Mouse (Mus musculus) liver, embryonic 12.5 days (tissue): ENCODE data around the gene Rpp25l. TPM values are rescaled to one million over a fixed set of nuclear protein-coding genes. Genes with fewer than 3 reads are reported as not detected.

ENCODE experiments used
- ATAC-seq: fragments of 200-750 bp; cut with Nextera tagmentation; 2 replicates; pipeline ENCODE4 v1.8.0; 2017; ENCODE audit warnings: moderate number of reproducible peaks, mild to moderate bottlenecking, moderate library complexity
- H3K27ac ChIP-seq: fragments of 300-500 bp; sonication (generic); 2 replicates; pipeline ENCODE4 v1.5.1; 2016; ENCODE audit warnings: mild to moderate bottlenecking
- H3K27me3 ChIP-seq: fragments of 300-500 bp; sonication (generic); replicated peaks from 2 replicates; pipeline ENCODE4 v1.6.1; 2016; ENCODE audit warnings: mild to moderate bottlenecking, moderate library complexity
- H3K36me3 ChIP-seq: fragments of 300-500 bp; sonication (generic); 2 replicates; pipeline ENCODE4 v1.6.1; 2016; ENCODE audit warnings: mild to moderate bottlenecking, moderate library complexity
- H3K4me1 ChIP-seq: fragments of 300-500 bp; sonication (generic); 2 replicates; pipeline ENCODE4 v1.6.1; 2016
- H3K4me2 ChIP-seq: fragments of 300-500 bp; sonication (generic); 2 replicates; pipeline ENCODE4 v1.6.1; 2016; ENCODE audit warnings: mild to moderate bottlenecking, moderate library complexity
- H3K4me3 ChIP-seq: fragments of 300-500 bp; sonication (generic); 2 replicates; pipeline ENCODE4 v1.5.1; 2016; ENCODE audit warnings: mild to moderate bottlenecking, moderate library complexity
- H3K9ac ChIP-seq: fragments of 300-500 bp; sonication (generic); 2 replicates; pipeline ENCODE4 v1.6.1; 2016; ENCODE audit warnings: mild to moderate bottlenecking, moderate library complexity
- H3K9me3 ChIP-seq: fragments of 300-500 bp; sonication (generic); replicated peaks from 2 replicates; pipeline ENCODE4 v1.6.1; 2016; ENCODE audit warnings: mild to moderate bottlenecking, moderate library complexity
- WGBS: fragments of 180-500 bp; shearing (Covaris S2); methylation state at CpG from one replicate; pipeline ENCODE4 v1.1.7; 2016; ENCODE audit not compliant: insufficient replicate concordance; 5-methylcytosine and 5-hydroxymethylcytosine counted together
- polyA plus RNA-seq: library from polyadenylated mRNA; unstranded; fragments of >200 nt; fragmentation: Nextera tagmentation; extraction: Ambion mirVana; gene quantifications from 2 replicates; pipeline ENCODE4 v1.2.1, GENCODE M21; 2016

The Rpp25l gene
- polyA plus RNA-seq, 1 experiment from 2014 or later: 44.9 TPM

DNA sequence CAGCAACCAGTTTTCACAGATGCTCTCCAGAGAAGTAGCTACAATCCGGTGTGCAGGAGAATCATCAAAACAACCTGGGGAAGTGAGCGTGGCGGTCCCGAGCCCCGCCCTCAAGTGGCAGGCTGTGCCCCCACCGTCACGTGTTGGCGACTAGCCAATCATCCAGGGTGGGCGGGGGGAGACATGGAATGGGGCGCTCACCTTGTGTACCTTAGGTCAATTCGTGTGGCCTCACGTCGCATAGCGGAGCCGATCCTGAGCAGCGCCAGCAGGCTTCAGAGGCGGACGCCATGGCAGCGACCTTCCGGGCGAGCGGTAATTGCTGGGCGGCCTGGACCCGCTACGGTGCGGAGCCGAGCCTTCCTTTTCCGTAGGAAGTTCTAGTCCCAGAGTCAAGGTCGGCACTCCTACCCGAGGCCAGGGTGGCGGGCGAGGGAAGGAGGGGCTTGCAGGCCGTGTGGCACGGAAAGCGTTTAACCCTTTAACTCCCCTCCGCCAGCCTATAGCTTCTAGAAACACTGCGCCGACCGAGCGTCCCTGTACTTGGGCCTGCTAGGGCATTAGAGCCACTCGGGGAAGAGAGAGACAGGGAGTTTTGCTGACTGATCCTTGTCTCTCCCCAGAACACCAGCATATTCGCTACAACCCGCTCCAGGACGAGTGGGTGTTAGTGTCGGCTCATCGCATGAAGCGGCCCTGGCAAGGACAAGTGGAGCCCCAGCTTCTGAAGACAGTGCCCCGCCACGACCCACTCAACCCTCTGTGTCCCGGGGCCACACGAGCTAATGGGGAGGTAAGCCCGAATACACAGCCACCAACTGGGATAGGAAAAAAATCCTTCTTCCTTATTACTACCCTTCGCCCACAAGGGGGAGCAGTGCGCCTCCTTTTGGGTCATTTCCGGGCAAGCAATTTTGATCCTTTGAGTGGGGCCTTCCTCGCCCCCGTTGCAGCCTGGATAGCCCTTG lies 42.3 kb upstream of the Rpp25l start, which contains the start of gene Sigmar1:
Gene Sigmar1, minus strand, starts transcription at position 820 of the 968 bp plus-strand sequence.
- ATAC-seq: peak; percentile 83
- Histone ChIP-seq H3K9ac (peak within 1 kb of the TSS; percentile 80), H3K27ac (peak within 1 kb of the TSS; percentile 87), H3K36me3 (peaks cover 23% of the 10 kb centered on the region), H3K4me1 (peaks cover 29% of the 10 kb centered on the region), H3K4me3 (peak within 1 kb of the TSS; percentile 72), H3K4me2 (peak within 1 kb of the TSS; percentile 90), H3K27me3 (no peaks in the 10 kb centered on the region; the same call in none of the 2 replicates), H3K9me3 (no peaks in the 10 kb centered on the region)
- under 1% methylated on average over 57 of the region's 57 CpGs for WGBS

DNA sequence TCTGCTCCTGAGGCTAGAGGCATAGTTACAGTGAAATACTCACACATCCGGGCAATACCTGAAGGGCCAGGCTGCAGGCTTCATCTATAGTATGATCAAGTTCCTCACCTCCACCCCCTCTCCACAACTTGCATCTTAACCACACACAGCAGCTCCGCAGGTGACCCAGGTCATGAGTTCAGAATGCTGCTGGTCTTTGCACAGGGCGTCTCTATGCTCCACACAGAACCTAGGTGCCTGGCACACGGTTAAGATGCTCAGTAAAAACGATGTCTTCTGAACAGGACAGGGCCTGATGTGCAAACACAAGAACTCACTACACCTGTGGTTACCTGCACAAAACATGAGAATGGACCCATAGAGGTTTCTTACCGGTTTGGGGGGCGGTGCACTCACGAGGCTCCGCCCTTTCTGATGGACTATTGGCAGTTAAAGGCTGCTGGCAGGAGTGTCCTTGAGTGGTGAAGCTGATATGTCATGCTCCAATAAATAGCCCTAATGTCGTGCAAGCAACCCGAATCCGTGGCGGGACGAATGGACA lies 41.5 kb upstream of the Rpp25l start, which contains the start of gene Galt:
Gene Galt, plus strand, starts transcription at position 432 of the 541 bp plus-strand sequence.
- Histone ChIP-seq H3K4me1 (peaks cover 22% of the 10 kb centered on the region), H3K4me2 (peak within 1 kb of the TSS; percentile 90), H3K27ac (peak within 1 kb of the TSS; percentile 87), H3K27me3 (no peaks in the 10 kb centered on the region; the same call in none of the 2 replicates), H3K9me3 (no peaks in the 10 kb centered on the region), H3K9ac (peak within 1 kb of the TSS; percentile 80), H3K4me3 (peak within 1 kb of the TSS; percentile 72), H3K36me3 (peaks cover 23% of the 10 kb centered on the region)
- peak; percentile 73 for ATAC-seq
- WGBS: 15% methylated on average over 14 of the region's 14 CpGs

- WGBS: 69% methylated on average over 1 of the region's 1 CpGs
These were observed 31.7 kb upstream of the Rpp25l start for GRCm38 (mm10) chr4:41745021-41745420.

DNA sequence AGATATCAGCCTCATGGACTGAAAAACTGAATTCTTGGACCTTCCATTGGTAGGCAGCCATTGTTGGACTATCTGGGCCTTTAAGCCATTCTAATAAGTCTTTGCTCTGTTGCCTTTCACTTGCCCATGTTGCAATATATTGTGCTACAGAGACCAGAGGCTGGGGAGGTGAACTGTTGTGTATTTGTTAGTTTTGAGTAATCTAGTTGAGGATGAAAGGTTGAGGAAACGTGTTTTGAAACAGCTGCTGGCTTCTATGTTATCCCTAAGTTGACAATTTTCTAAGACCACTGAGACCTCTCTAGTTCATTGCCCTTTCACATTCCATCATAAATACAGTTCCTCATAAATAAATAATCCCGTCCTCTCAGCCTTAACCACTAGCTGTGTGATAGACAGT lies 30.8 kb upstream of the Rpp25l start:
- no peak overlapping the region for H3K9ac ChIP-seq
- H3K36me3 ChIP-seq: peaks cover 7% of the 10 kb centered on the region
- H3K27me3 ChIP-seq: no peaks in the 10 kb centered on the region
- H3K4me2 ChIP-seq: no peak overlapping the region
- peaks cover 26% of the 10 kb centered on the region for H3K4me1 ChIP-seq
- H3K9me3 ChIP-seq: peaks cover 13% of the 10 kb centered on the region
- H3K27ac ChIP-seq: no peak overlapping the region
- ATAC-seq: no peak
- no peak overlapping the region for H3K4me3 ChIP-seq
- WGBS: 56% methylated on average over 2 of the region's 2 CpGs

More at GRCm38 (mm10) chr4:41745021-41745420, 31.7 kb upstream of the Rpp25l start:
- no peaks in the 10 kb centered on the region for H3K27me3 ChIP-seq
- no peak overlapping the region for H3K9ac ChIP-seq
- H3K4me3 ChIP-seq: no peak overlapping the region
- H3K9me3 ChIP-seq: peaks cover 13% of the 10 kb centered on the region
- peaks cover 17% of the 10 kb centered on the region for H3K4me1 ChIP-seq
- no peak overlapping the region for H3K27ac ChIP-seq
- no peak overlapping the region for H3K4me2 ChIP-seq
- ATAC-seq: no peak
- H3K36me3 ChIP-seq: no peaks in the 10 kb centered on the region

- peak overlapping the region; percentile 71 for H3K9ac ChIP-seq
- H3K4me1 ChIP-seq: peaks cover 42% of the 10 kb centered on the region
- peaks cover 4% of the 10 kb centered on the region for H3K9me3 ChIP-seq
- peak overlapping the region; percentile 68 for H3K4me3 ChIP-seq
- H3K27me3 ChIP-seq: no peaks in the 10 kb centered on the region
- peak overlapping the region; percentile 70 for H3K27ac ChIP-seq
- peaks cover 17% of the 10 kb centered on the region for H3K36me3 ChIP-seq
- WGBS: 2% methylated on average over 27 of the region's 27 CpGs
- ATAC-seq: peak; percentile 94
- H3K4me2 ChIP-seq: peak overlapping the region; percentile 83
These were observed 27.8 kb upstream of the Rpp25l start for GRCm38 (mm10) chr4:41741158-41741560.

DNA sequence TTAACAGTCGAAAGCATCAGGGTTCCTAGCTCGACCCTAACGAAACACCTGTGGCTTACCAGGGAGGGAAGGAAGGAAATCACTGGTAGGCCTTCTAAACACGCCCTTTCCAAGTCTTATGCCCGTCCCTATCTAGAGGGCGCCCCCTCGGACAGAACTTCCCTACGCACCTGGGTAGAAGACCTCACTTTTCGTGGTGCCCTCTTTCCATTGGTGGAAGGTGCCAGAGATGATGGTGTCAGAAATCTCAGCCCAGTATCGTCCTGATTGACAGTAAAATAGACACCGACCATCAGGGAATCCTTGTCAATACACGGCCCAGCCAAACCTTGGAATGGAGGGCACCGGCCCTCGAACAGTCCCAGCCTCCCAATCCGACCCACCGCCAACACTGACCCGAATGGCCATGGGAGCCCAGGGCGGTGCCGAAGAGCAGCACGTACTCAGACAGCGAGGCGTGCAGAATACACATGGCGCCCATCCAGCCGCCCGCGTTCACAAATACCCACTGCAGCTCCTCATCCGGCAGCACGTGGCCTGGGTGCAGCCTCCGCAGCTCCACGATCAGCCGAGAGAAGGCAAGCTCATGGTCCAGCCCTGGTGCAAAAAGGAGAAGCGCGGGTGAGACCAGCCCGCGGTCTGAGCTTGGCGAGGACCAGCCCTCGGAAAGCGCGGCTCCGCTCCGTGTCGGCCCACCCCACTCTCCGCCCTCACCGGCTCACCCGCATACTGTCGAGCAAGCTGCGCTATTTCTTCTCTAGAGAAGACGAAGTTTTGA lies 27.2 kb upstream of the Rpp25l start:
- peak overlapping the region; percentile 68 for H3K4me3 ChIP-seq
- H3K4me2 ChIP-seq: peak overlapping the region; percentile 83
- peak; percentile 84 for ATAC-seq
- no peaks in the 10 kb centered on the region for H3K9me3 ChIP-seq
- H3K4me1 ChIP-seq: peaks cover 42% of the 10 kb centered on the region
- peak overlapping the region; percentile 71 for H3K9ac ChIP-seq
- H3K36me3 ChIP-seq: peaks cover 17% of the 10 kb centered on the region
- H3K27ac ChIP-seq: peak overlapping the region; percentile 70
- WGBS: under 1% methylated on average over 48 of the region's 48 CpGs
- no peaks in the 10 kb centered on the region for H3K27me3 ChIP-seq

- no peak for ATAC-seq
- peaks cover 17% of the 10 kb centered on the region for H3K36me3 ChIP-seq
- H3K9me3 ChIP-seq: no peaks in the 10 kb centered on the region
- peak overlapping the region; percentile 83; the same call in 1 of the 2 replicates for H3K4me2 ChIP-seq
- 0 out of 2 replicates have a peak overlapping the region, but pooled peaks have one; percentile 68 for H3K4me3 ChIP-seq
- no peak overlapping the region for H3K27ac ChIP-seq
- no peak overlapping the region for H3K9ac ChIP-seq
- H3K27me3 ChIP-seq: peaks cover 8% of the 10 kb centered on the region
- WGBS: 89% methylated on average over 13 of the region's 13 CpGs
- peaks cover 42% of the 10 kb centered on the region for H3K4me1 ChIP-seq
These were observed 25.9 kb upstream of the Rpp25l start for GRCm38 (mm10) chr4:41739260-41739659.

DNA sequence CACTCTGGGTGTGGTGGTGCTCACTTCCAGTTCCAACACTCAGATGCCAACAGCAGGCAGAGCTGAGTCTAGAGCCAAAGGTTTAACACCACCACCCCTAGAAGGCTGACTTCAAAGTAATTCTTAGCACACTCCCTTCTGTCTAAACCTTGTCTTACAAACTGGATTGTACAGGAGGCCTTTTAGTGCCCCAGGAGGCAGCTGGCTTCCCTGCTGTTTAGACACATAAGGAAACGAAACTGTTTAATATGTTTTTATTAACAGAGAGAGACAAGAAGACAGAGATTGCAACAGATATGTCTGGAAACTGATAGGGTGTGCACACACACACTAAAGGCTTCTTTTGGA lies 24.9 kb upstream of the Rpp25l start:
- Histone ChIP-seq H3K4me1 (peaks cover 42% of the 10 kb centered on the region), H3K9ac (no peak overlapping the region), H3K4me2 (no peak overlapping the region), H3K4me3 (no peak overlapping the region), H3K36me3 (peaks cover 17% of the 10 kb centered on the region), H3K27ac (no peak overlapping the region), H3K27me3 (peaks cover 18% of the 10 kb centered on the region), H3K9me3 (no peaks in the 10 kb centered on the region)
- ATAC-seq: no peak
- 80% methylated on average over 1 of the region's 1 CpGs for WGBS

- ATAC-seq: no peak
- Histone ChIP-seq H3K27me3 (peaks cover 23% of the 10 kb centered on the region), H3K4me1 (peaks cover 42% of the 10 kb centered on the region), H3K9me3 (no peaks in the 10 kb centered on the region), H3K4me2 (no peak overlapping the region), H3K9ac (no peak overlapping the region), H3K4me3 (no peak overlapping the region), H3K27ac (no peak overlapping the region), H3K36me3 (peaks cover 17% of the 10 kb centered on the region)
- WGBS: 38% methylated on average over 8 of the region's 8 CpGs
These were observed 24.4 kb upstream of the Rpp25l start for GRCm38 (mm10) chr4:41737602-41738255.

DNA sequence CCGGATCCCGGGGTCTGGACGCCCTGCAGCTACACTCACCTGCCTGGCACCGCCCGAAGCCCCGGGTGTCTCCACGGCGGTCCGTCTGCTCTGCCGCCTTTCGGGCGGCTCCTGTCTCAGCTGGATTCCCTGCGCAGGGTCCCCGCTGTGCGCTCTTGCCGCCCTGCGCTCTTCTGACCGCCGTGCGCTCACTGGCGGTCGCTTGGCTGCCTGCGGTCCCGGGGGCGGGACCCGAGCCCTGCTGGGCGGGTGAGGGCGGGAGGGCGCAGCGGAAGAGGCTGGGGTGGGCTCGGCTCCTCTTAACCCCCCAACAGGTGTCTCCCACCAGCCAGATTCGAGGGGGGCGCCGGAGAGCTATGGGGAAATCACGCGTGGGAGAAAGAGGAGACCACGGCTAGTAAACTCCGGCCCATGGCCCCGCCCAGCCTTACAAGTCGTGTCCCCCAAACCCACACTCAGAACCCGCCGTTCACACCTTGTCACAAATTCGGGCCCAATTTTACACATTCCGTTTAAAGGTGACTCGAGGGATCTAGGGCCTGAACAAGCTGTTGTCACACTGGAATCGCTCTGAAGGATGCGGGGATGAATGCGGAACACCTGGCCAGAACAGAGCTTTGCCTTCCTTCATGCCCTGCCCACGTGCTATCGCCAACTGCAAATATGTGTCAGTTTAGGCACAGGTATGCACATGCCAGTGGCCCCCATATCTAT lies 17.9 kb upstream of the Rpp25l start, which contains the start of gene Arid3c:
Gene Arid3c, minus strand, starts transcription at position 91 of the 714 bp plus-strand sequence.
- H3K27ac ChIP-seq: no peak within 1 kb of the TSS
- no peak for ATAC-seq
- H3K9me3 ChIP-seq: no peaks in the 10 kb centered on the region
- peak within 1 kb of the TSS; percentile 61 for H3K4me2 ChIP-seq
- H3K27me3 ChIP-seq: peaks cover 85% of the 10 kb centered on the region
- peak within 1 kb of the TSS; percentile 34 for H3K4me3 ChIP-seq
- H3K4me1 ChIP-seq: peaks cover 9% of the 10 kb centered on the region; the same call in 1 of the 2 replicates
- H3K36me3 ChIP-seq: no peaks in the 10 kb centered on the region
- peak within 1 kb of the TSS; percentile 31; the same call in 1 of the 2 replicates for H3K9ac ChIP-seq
- WGBS: 2% methylated on average over 50 of the region's 50 CpGs
